Mouse (Mus musculus) cerebellum, postnatal 14 days (tissue): ENCODE measurements around the gene Gm43064.
"Not testable (repeated sequence)": the region's sequence is repeated elsewhere in the genome, so short reads cannot be mapped to it uniquely, and the experiment has no call there.

ENCODE experiments used
- DNase-seq, 2 experiments: peaks; one replicate each; pipeline ENCODE4 v3.0.0; 2021; ENCODE audit warnings: mixed read lengths in 2 of 2

Gene Gm43064

GRCm38 (mm10) chr3:103801631-103802531 is 7.5 kb upstream of the Gm43064 start:
- DNase-seq = peak; percentile 56 to 63

GRCm38 (mm10) chr3:103802861-103803260 is 6.5 kb upstream of the Gm43064 start:
- no peak for DNase-seq

- no peak for DNase-seq
Observed at GRCm38 (mm10) chr3:103805671-103806070, 3.7 kb upstream of the Gm43064 start.

GRCm38 (mm10) chr3:103809799-103810150 is 402 bp downstream of the Gm43064 start:
- DNase-seq = no peak

- no peak for DNase-seq
Observed at GRCm38 (mm10) chr3:103810967-103811366, 1.6 kb downstream of the Gm43064 start.

GRCm38 (mm10) chr3:103827548-103827947 is 18.2 kb downstream of the Gm43064 start:
- no peak for DNase-seq

- DNase-seq = no peak
Observed at GRCm38 (mm10) chr3:103829036-103829435, 19.7 kb downstream of the Gm43064 start.

- not testable (repeated sequence) for DNase-seq
Observed at GRCm38 (mm10) chr3:103830681-103831080, 21.3 kb downstream of the Gm43064 start.

GRCm38 (mm10) chr3:103831146-103831545 is 21.8 kb downstream of the Gm43064 start:
- peak; percentile 62 to 65 for DNase-seq

GRCm38 (mm10) chr3:103832426-103832825 is 23.1 kb downstream of the Gm43064 start, which contains the start of gene Bcl2l15:
TSS of gene Bcl2l15 (plus strand) at chr3:103832601.
- no peak for DNase-seq

- DNase-seq = no peak
Observed at GRCm38 (mm10) chr3:103834001-103834400, 24.6 kb downstream of the Gm43064 start.

- DNase-seq = no peak
Observed at GRCm38 (mm10) chr3:103835272-103835950, 26.0 kb downstream of the Gm43064 start.

- peak; percentile 74 to 77 for DNase-seq
Observed at GRCm38 (mm10) chr3:103835951-103836310, 26.6 kb downstream of the Gm43064 start.

GRCm38 (mm10) chr3:103836453-103836852 is 27.1 kb downstream of the Gm43064 start:
- DNase-seq = no peak

- no peak for DNase-seq
Observed at GRCm38 (mm10) chr3:103839711-103840110, 30.3 kb downstream of the Gm43064 start.

- DNase-seq = not testable (repeated sequence)
Observed at GRCm38 (mm10) chr3:103840195-103840594, 30.8 kb downstream of the Gm43064 start.

GRCm38 (mm10) chr3:103840946-103841345 is 31.6 kb downstream of the Gm43064 start:
- not testable (repeated sequence) for DNase-seq

GRCm38 (mm10) chr3:103850644-103851363 is 41.4 kb downstream of the Gm43064 start:
- DNase-seq = peak; percentile 85 to 93

- peak; percentile 46 to 63 for DNase-seq
Observed at GRCm38 (mm10) chr3:103851481-103851880, 42.1 kb downstream of the Gm43064 start.

- peak; percentile 49 to 68 for DNase-seq
Observed at GRCm38 (mm10) chr3:103851882-103852281, 42.5 kb downstream of the Gm43064 start.

- DNase-seq = peak; percentile 92 to 96
Observed at GRCm38 (mm10) chr3:103852565-103853299, 43.4 kb downstream of the Gm43064 start.

- DNase-seq = peak; percentile 56 to 65
Observed at GRCm38 (mm10) chr3:103853804-103854203, 44.4 kb downstream of the Gm43064 start.
